Mouse (Mus musculus): ENCODE data around the gene Dbf4.
A peak's percentile ranks its signal among the peaks of the same experiment; 100 is the strongest.

Gene Dbf4

GRCm38 (mm10) chr5:8366771-8367613 lies 55.5 kb downstream of the Dbf4 start:
- no peak for DNase-seq (ENCODE audit: low read depth, low spot score)

GRCm38 (mm10) chr5:8362361-8362760 lies 60.2 kb downstream of the Dbf4 start:
- no peak for DNase-seq (ENCODE audit: low read depth, low spot score)

GRCm38 (mm10) chr5:8357677-8358076 lies 64.8 kb downstream of the Dbf4 start:
- no peak for DNase-seq (ENCODE audit: low read depth, low spot score)

GRCm38 (mm10) chr5:8356885-8357651 lies 65.4 kb downstream of the Dbf4 start:
- DNase-seq (ENCODE audit: low read depth, low spot score) = no peak

- DNase-seq (ENCODE audit: low read depth, low spot score) = peak; percentile 6
Measured at GRCm38 (mm10) chr5:8356326-8356725, 66.2 kb downstream of the Dbf4 start.

GRCm38 (mm10) chr5:8349557-8349956 lies 73.0 kb downstream of the Dbf4 start:
- DNase-seq (ENCODE audit: low read depth, low spot score) = no peak

Data from retina, adult 2 months (tissue).